Mouse (Mus musculus) adrenal gland (tissue): ENCODE measurements around the gene Klhl2.

Source experiments
- intact Hi-C: fragments of 180-260 bp; cut with DNase I; formaldehyde crosslinking; loops from one replicate; pipeline ENCODE4 v1.15.1; 2025
- long read RNA-seq, 2 experiments: library from polyadenylated mRNA; unstranded; transcript quantifications; one replicate each; pipeline ENCODE4 v2.0.0; 2020; ENCODE audit warnings: borderline replicate concordance in 1 of 2; ENCODE audit not compliant: insufficient replicate concordance in 1 of 2

Klhl2 gene
- long read RNA-seq, experiment 1, partial matches to known transcripts, result 5 of 13 reads
- long read RNA-seq, experiment 1, other reads (novel, unspliced or antisense), result 6 of 13 reads
- long read RNA-seq, experiment 2, partial matches to known transcripts, result 1 of 9 reads
- long read RNA-seq, experiment 2, other reads (novel, unspliced or antisense), result 4 of 9 reads

DNA sequence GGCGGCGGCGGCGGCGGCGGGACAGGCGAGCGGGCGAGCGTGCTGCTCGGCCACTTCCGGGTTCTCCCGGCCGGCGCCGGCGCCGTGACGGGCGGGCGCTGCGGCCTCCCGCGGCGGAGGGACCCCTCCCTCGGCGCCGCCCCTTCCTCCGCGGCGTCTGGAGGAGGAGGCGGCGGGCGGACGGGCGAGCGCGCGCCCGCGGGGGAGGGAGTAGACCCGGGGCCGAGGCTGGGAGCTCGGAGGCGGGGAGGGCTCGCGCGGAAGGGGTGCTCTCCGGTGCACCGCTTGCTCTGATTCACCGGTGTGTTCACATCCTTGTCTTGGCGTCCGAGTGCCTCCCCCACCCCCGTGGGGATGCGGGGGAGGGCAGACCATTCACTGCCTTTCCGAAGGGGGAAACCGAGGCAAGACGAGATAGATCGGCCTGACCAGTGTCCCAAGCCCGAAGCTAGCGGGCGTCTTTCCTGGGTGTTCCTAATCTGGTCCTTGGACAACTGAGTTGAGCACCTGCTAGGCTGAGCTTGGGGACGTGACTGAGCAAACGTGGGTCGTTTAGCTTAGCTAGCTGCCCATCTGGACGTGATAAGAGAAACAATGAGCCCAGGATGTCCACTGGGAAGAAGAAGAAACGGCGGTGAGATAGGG lies at the start of gene Klhl2:
TSS of gene Klhl2 (minus strand) at position 121 of the 645 bp plus-strand sequence.
- intact Hi-C loops, result loop anchor here (5.0 kb wide), 2 partner anchors 68 to 92 kb away; no protein-coding TSS in a partner anchor

- intact Hi-C loops, result no loop called here
These were observed 48.9 kb upstream of the Klhl2 start for GRCm38 (mm10) chr8:64898710-64899109.

- intact Hi-C loops, result no loop called here
These were observed 46.9 kb upstream of the Klhl2 start for GRCm38 (mm10) chr8:64896731-64897130.

- intact Hi-C loops, result no loop called here
These were observed 30.9 kb upstream of the Klhl2 start for GRCm38 (mm10) chr8:64880619-64881200.

DNA sequence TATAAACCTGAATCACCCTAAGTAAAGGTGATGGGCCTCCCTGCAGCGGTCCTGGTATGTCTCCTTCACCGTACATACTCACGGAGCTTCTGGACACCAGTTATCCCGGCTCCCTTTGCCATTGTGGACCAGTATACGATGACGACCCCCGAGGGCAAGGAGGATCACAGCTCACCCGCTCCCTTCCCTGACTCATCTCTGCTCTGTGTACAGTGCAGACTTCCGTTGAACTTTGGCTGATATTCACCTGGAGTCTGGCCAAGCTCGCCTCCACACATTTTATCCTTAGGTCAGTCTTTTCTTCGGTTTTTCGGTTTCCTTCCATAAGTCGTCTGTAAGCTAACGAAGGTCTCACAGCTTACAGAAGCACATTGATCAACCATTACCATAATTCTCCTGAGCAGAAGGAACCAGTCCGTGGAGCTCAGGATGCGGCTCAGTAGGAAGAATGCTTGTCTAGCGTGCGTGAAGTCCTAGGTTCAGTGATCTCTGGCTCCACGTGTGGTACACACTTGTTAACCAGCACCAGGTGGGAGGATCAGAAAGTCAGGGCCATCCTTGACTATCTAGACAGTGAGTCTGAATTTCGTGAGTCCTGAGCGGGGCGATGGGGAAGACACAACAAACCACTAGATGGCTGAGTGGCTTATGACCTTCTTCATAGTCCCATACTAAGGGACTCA lies 28.0 kb upstream of the Klhl2 start:
- intact Hi-C loops, result no loop called here

GRCm38 (mm10) chr8:64871469-64872165 lies 21.8 kb upstream of the Klhl2 start:
- intact Hi-C loops, result no loop called here

DNA sequence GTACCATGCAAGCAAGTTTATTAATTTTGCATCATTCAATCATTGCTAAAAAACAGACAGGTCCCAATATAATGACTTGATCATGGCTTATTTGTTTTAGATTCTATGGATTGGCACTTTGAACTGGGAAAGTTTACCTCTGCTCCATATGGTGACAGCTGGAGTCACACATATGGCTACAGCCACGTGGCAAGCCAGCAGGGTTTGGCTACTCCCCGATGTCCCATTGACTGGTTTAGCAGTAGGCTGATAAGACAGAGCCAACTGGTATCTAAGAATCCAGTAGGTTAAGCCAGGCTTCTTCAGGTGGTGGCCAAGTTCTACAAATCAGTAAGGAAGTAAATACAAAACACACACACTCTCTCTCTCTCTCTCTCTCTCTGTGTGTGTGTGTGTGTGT lies 20.4 kb upstream of the Klhl2 start:
- intact Hi-C loops, result no loop called here

DNA sequence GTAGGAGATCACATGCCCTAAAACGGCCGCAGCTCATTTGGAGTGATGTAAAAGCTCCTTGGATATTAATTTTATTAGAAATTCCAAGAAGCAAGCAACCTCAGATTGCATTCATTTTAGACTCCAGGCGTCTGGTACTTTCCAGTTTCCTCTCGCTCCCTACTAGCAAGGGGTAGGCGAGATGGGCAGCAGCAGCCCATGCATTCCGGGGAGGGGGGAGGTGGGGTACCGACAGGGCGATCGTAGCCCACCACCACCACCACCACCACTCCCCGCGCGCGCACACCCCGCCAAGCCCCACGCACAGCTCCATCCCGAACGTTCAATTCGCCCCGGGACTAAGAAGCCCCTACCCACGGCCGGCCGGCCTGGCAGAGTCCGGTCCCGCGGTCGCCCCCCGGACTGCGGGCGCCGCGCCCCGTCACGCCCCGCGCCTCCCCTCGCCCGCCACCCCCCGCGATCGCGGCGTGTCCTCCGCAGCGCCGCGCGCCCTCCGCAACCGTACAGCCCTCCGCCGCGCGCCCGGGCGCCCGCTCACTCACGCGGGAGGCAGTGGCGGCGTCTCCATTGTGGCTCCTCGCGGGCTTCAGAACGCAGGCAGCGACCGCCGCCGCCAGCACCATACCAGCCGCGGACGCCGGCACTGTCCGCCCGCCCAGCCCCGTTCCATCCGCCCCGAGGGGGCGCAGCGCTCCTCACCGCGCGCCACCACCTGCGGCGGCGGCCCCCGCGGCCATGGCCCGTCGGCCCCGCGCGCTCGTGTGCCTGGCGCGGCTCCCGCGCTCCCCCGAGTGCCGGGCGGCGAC lies 523 bp downstream of the Klhl2 start:
- intact Hi-C loops, result loop anchor here (5.0 kb wide), 2 partner anchors 67 to 93 kb away; no protein-coding TSS in a partner anchor

GRCm38 (mm10) chr8:64848245-64848785 lies 1.5 kb downstream of the Klhl2 start:
- intact Hi-C loops, result loop anchor here (5.0 kb wide), 2 partner anchors 66 to 94 kb away; no protein-coding TSS in a partner anchor

DNA sequence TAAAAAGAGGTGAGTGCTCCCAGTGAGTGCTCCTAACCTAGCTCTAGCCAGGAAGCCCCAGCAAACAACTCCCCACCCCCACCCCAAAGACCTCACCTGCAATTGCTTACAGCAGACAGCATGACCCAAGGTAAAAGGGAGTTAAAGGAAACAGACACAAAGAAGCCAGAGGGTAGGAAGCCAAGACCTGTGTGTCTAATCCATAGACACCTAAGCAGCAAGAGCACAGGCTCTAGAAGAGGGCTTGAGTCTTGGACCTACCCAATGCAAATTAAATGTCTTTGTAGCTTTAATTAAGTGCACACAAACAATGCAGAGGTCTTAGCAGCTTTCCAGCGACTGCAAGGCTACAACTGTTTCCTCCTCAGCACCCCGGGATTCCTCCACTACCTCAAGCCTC lies 2.2 kb downstream of the Klhl2 start:
- intact Hi-C loops, result loop anchor here (5.0 kb wide), 2 partner anchors 65 to 95 kb away; no protein-coding TSS in a partner anchor

DNA sequence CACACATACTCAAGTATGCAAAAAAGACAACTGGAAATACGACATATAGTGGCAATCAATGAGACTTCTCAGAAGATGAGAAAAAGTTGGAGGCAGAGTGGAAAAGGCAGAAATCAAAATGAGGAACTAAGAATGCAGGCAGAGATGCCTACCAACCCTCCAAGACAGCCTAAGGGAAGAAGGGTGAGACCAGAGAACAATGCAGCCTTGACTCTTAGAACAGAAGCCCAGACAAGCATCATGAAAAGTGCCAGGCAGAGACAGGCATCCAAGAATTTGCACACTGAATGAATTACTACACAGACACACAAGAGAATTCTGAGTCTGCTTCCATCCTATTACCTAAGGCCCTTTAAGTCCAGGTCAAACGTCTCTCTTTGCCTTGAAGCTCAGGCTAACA lies 2.6 kb downstream of the Klhl2 start:
- intact Hi-C loops, result loop anchor here (5.0 kb wide), 2 partner anchors 65 to 95 kb away; no protein-coding TSS in a partner anchor

DNA sequence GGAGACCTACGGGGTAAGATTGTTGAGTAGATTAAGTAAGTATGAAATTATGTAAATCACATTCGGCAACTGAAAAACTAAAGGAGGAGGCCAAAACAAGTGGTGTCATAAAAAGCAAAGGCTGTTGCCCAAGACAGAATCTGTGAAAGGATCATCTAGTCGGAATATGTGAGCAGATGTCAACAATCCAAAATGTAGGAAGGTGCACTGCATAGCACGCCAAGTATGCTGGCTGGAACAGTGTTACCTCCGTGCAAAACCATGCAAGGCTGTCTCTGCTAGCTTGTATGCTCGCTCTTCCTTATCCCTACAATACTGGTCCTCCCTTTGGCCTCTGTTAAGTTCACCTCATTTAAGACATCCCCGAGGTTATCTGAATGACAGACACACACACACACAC lies 4.5 kb downstream of the Klhl2 start:
- intact Hi-C loops, result loop anchor here (5.0 kb wide), 2 partner anchors 63 to 97 kb away; no protein-coding TSS in a partner anchor

DNA sequence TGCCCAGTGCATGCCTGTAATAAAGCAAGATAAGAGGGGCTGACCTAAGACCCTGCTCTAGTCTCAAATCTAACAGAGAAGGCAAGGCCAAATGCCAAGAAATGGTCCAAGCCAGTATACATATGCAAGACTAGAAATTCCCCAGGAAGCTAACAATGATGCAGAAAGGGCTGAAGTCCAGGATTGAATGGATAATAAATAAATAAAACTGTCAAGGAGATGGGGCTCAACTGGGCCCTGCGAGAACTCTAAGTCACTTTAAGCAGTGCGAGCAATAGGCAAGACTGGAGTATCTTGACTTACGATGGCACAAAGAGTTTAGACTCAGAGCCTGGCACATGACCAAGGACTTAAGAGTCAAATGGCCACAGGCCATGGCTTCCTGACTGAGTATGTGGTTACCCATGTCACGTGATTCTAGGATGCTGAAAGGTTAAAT lies 5.8 kb downstream of the Klhl2 start:
- intact Hi-C loops, result no loop called here

DNA sequence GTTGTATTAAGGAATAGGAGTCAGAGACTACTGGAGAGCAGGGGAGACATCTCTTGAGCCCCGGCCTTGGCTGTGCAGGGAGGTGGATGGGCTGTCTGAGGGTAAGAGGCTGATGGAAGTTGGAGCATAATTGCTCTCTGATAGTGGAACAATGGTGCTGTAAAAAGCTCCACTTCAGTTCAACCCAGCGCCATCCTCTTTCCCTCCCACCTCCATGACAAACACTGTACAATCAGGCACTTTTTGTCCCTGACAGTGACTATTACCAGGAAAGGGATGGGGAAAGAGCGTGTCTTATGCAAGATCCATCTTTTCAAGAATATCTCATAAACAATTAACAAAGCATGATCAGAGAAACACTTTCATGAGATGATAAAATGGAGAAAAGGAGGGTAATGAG lies 6.6 kb downstream of the Klhl2 start:
- intact Hi-C loops, result no loop called here

- intact Hi-C loops, result no loop called here
These were observed 7.9 kb downstream of the Klhl2 start for GRCm38 (mm10) chr8:64841747-64842406.

GRCm38 (mm10) chr8:64839628-64840027 lies 10.2 kb downstream of the Klhl2 start:
- intact Hi-C loops, result no loop called here

- intact Hi-C loops, result no loop called here
These were observed 14.2 kb downstream of the Klhl2 start for GRCm38 (mm10) chr8:64835475-64836122.

DNA sequence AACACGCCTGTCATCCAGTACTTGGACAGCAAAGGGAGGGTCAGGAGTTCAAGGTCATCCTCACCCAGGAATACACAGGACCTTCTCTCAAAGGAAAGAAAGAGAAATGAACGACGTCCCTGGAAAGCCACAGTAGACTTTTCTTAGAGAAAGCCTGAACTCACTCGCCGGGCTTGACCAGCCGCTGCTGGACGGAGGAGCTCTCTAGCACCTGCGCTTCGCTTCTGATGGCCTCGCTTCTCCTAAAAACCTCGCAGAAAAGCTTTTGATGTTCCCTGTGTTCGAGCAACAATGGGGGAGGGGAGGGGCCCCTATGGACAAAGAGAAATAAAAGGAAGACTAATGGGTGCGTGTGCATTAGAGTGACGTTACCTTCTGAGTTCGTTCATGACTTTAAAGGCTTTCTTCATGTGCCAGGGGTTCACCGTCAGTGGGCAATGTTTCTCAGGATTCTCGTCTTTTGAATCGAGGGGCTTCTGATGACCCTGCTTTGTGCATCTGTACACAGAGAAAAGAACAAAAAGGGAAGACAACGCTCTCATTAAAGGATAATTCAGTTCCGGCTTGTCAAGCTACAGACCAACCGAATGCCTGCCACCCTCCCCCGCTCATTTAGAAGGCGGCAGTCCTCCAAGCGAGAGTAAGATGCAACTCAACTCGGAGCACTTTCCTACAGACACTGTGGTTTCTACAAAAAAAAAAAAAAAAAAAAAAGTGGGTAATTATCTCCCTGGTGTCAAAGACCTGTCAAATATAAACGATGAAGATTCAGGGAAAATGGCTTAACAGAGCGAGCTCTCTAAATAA lies 15.5 kb downstream of the Klhl2 start:
- intact Hi-C loops, result no loop called here
